Mouse (Mus musculus): ENCODE measurements at regions not wholly inside any gene's neighbourhood (a gene's known extent, or its start where the extent isn't known, plus 50 kb on each side); places are given as distances from the start of the nearest gene placed in this dataset.

GRCm38 (mm10) chr15:43650818-43651500 is 3516.8 kb downstream of the 9330182O14Rik start:
- no peak for TF ChIP-seq UBTF (IDR thresholded peaks at IDR 0.05; ENCODE audit: low read depth, low read length)
- TF ChIP-seq CTCF (conservative IDR thresholded peaks at IDR 0.05 in 1 of 2, IDR thresholded peaks at IDR 0.05 in 1 of 2; ENCODE audit: low read depth in 2 of 2, low read length in 2 of 2) = no peak
- no peak for TF ChIP-seq TCF12 (IDR thresholded peaks at IDR 0.05; ENCODE audit: low read depth, low read length)
- no peak for TF ChIP-seq ZNF384 (IDR thresholded peaks at IDR 0.05; ENCODE audit: low read depth, low read length)
- TF ChIP-seq POLR2A (IDR thresholded peaks at IDR 0.05; ENCODE audit: low read depth, low read length) = no peak
- no peak for TF ChIP-seq EP300 (IDR thresholded peaks at IDR 0.05; ENCODE audit: low read length)
- no peak for TF ChIP-seq BHLHE40 (IDR thresholded peaks at IDR 0.05; ENCODE audit: low read depth, low read length)
- TF ChIP-seq E2F4 (IDR thresholded peaks at IDR 0.05; ENCODE audit: insufficient replicate concordance, low read depth, low read length) = no peak
- no peak for TF ChIP-seq ZMIZ1 (IDR thresholded peaks at IDR 0.05; ENCODE audit: low read depth, low read length)

Data from CH12.LX (cell line).